ENCODE assay signal across 20 mouse cellular contexts in the genomic region with DNA sequence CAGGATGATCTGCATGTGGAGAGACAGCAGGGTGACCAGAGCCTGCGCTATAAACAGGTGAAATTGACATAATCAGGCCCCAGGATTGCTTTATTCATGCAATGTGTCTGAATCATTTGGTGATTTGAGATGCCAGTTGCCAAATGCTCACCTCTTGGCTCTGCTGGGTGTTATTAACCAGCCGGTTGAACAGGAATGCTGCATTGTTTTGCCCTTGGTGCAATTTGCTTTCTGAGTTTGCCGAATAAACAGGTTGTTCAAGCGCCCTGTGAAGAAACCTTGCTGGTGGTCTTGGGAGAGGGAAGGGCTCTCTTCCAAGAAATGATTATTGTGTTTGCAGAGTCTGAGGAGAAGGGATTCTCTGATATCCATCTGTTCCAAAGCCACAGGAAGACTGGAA.
A peak's percentile ranks its signal among the peaks of the same experiment; 100 is the strongest.
DNase-seq lines count a peak whose midpoint lies in the region; ATAC-seq and TF ChIP-seq lines count a peak whose summit lies in the region.
"Had no signal": no experiment of that assay in that cellular context is flagged by ENCODE, and none has a peak within 500 bp of the region (broad histone marks: within the 10 kb centered on the region; RNA-seq: fewer than 3 reads in every experiment).

No protein-coding gene starts in this region.

- intact Hi-C loops in heart, adult 2 months (cut with DNase I): no loop called here

- ATAC-seq in forebrain, embryonic 12.5 days (ENCODE audit: low FRiP score): no peak
- ATAC-seq in neural tube, embryonic 15.5 days (ENCODE audit: low FRiP score): no peak
- ATAC-seq: activated CD4-positive, CD25-positive, alpha-beta regulatory T cell, adult 4 months; inflammation-experienced regulatory T-cells, adult 6 months; intestine, postnatal 0 days; Patski had no signal

- H3K27ac ChIP-seq in forebrain, embryonic 12.5 days: 0 out of 2 replicates have a peak overlapping the region, but pooled peaks have one; percentile 13
- no peak overlapping the region for H3K27ac ChIP-seq in forebrain, embryonic 10.5 days
- H3K27ac ChIP-seq in neural tube, embryonic 15.5 days (replicated peaks): no peak overlapping the region
- no peak overlapping the region for H3K27ac ChIP-seq in heart, adult 2 months
- H3K27ac ChIP-seq: embryonic facial prominence, embryonic 13.5 days had no signal

- peak; percentile 8 for DNase-seq in cerebellum, adult 8-10 months
- no peak for DNase-seq in cerebellum, adult 11 months
- no peak for DNase-seq in forebrain, embryonic 10.5 days (ENCODE audit: extremely low spot score, low spot score)
- DNase-seq in neural tube, embryonic 10.5 days (ENCODE audit: extremely low spot score, low spot score): peak; percentile 8
- no peak for DNase-seq in heart, adult 2 months
- DNase-seq: adrenal gland, postnatal 14 days; gastrocnemius, postnatal 10 days; heart, postnatal 10 days; heart, postnatal 4 days; kidney, adult 8-10 months had no signal

- no peaks in the 10 kb centered on the region for H3K36me3 ChIP-seq in forebrain, embryonic 12.5 days (replicated peaks)
- H3K36me3 ChIP-seq in forebrain, embryonic 10.5 days (replicated peaks): no peaks in the 10 kb centered on the region
- no peaks in the 10 kb centered on the region for H3K36me3 ChIP-seq in neural tube, embryonic 15.5 days
- no peaks in the 10 kb centered on the region for H3K36me3 ChIP-seq in heart, adult 2 months (ENCODE audit: control insufficient read depth, insufficient read depth, low read length)
- H3K36me3 ChIP-seq: embryonic facial prominence, embryonic 13.5 days; forebrain, embryonic 15.5 days; hindbrain, embryonic 12.5 days had no signal

- WGBS in forebrain, embryonic 12.5 days: 81% methylated on average over 4 of the region's 4 CpGs
- 87% methylated on average over 4 of the region's 4 CpGs for WGBS in forebrain, embryonic 10.5 days
- WGBS in neural tube, embryonic 15.5 days: 77% methylated on average over 4 of the region's 4 CpGs
- 95% methylated on average over 4 of the region's 4 CpGs for WGBS in heart, adult 2 months

- no peak for TF ChIP-seq CTCF in heart, adult 2 months (IDR thresholded peaks at IDR 0.05)

- TF ChIP-seq EP300 in heart, adult 2 months (IDR thresholded peaks at IDR 0.05; ENCODE audit: insufficient read depth, low read depth, low read length): no peak

- TF ChIP-seq POLR2A in heart, adult 2 months (IDR thresholded peaks at IDR 0.05; ENCODE audit: insufficient read depth, low read depth, low read length): no peak

- no peak overlapping the region for H3K4me3 ChIP-seq in forebrain, embryonic 12.5 days (replicated peaks)
- H3K4me3 ChIP-seq in forebrain, embryonic 10.5 days: no peak overlapping the region
- no peak overlapping the region for H3K4me3 ChIP-seq in neural tube, embryonic 15.5 days (replicated peaks)
- no peak overlapping the region for H3K4me3 ChIP-seq in heart, adult 2 months
- H3K4me3 ChIP-seq: embryonic facial prominence, embryonic 13.5 days; forebrain, embryonic 15.5 days; hindbrain, embryonic 12.5 days had no signal

- H3K79me2 ChIP-seq in heart, adult 2 months (replicated peaks; ENCODE audit: control insufficient read depth, insufficient read depth, low read length): no peaks in the 10 kb centered on the region

- H3K27me3 ChIP-seq in forebrain, embryonic 12.5 days: no peaks in the 10 kb centered on the region
- no peaks in the 10 kb centered on the region for H3K27me3 ChIP-seq in forebrain, embryonic 10.5 days (ENCODE audit: poor library complexity, severe bottlenecking)
- no peaks in the 10 kb centered on the region for H3K27me3 ChIP-seq in neural tube, embryonic 15.5 days (replicated peaks)
- no peaks in the 10 kb centered on the region for H3K27me3 ChIP-seq in heart, adult 2 months (ENCODE audit: control insufficient read depth, insufficient read depth, low read length)
- H3K27me3 ChIP-seq: CH12.LX; embryonic facial prominence, embryonic 13.5 days; forebrain, embryonic 15.5 days; hindbrain, embryonic 12.5 days; Patski had no signal

- H3K4me2 ChIP-seq in forebrain, embryonic 12.5 days: no peak overlapping the region
- no peak overlapping the region for H3K4me2 ChIP-seq in neural tube, embryonic 15.5 days
- H3K4me2 ChIP-seq: embryonic facial prominence, embryonic 13.5 days; forebrain, embryonic 15.5 days; hindbrain, embryonic 12.5 days had no signal

- H3K9ac ChIP-seq in forebrain, embryonic 12.5 days: no peak overlapping the region
- H3K9ac ChIP-seq in neural tube, embryonic 15.5 days (replicated peaks): no peak overlapping the region
- H3K9ac ChIP-seq in heart, adult 2 months (ENCODE audit: low read depth, low read length): no peak overlapping the region
- H3K9ac ChIP-seq: embryonic facial prominence, embryonic 13.5 days; forebrain, embryonic 15.5 days; hindbrain, embryonic 12.5 days had no signal

- H3K9me3 ChIP-seq in forebrain, embryonic 12.5 days: no peaks in the 10 kb centered on the region
- no peaks in the 10 kb centered on the region for H3K9me3 ChIP-seq in forebrain, embryonic 10.5 days
- no peaks in the 10 kb centered on the region for H3K9me3 ChIP-seq in neural tube, embryonic 15.5 days (replicated peaks)
- H3K9me3 ChIP-seq: embryonic facial prominence, embryonic 13.5 days; forebrain, embryonic 15.5 days; hindbrain, embryonic 12.5 days had no signal

- peaks cover 11% of the 10 kb centered on the region for H3K4me1 ChIP-seq in forebrain, embryonic 12.5 days
- peaks cover 7% of the 10 kb centered on the region for H3K4me1 ChIP-seq in forebrain, embryonic 10.5 days
- no peaks in the 10 kb centered on the region for H3K4me1 ChIP-seq in neural tube, embryonic 15.5 days
- H3K4me1 ChIP-seq in heart, adult 2 months (ENCODE audit: control insufficient read depth, insufficient read depth, low read length): no peaks in the 10 kb centered on the region

Comparison
In these comparisons a context has a peak if more than half of its experiments do, and no peak if none do; other contexts are left out.
1. DNase-seq: peak in cerebellum, adult 8-10 months (single experiment) and neural tube, embryonic 10.5 days (single experiment); none in cerebellum, adult 11 months (single experiment), forebrain, embryonic 10.5 days (single experiment) and heart, adult 2 months (0 of 2).